Mouse (Mus musculus) olfactory bulb, adult 2 months (tissue): ENCODE measurements at regions not wholly inside any gene's neighbourhood (a gene's known extent, or its start where the extent isn't known, plus 50 kb on each side); places are given as distances from the start of the nearest gene placed in this dataset.

Experiments
- H3K27ac ChIP-seq: fragments of 200-500 bp; 2 replicates; pipeline ENCODE4 v1.5.1; 2012; ENCODE audit warnings: low read depth, low read length; ENCODE audit not compliant: insufficient read depth
- H3K4me1 ChIP-seq: fragments of 200-500 bp; 2 replicates; pipeline ENCODE4 v1.6.1; 2012; ENCODE audit warnings: low read length; ENCODE audit not compliant: control insufficient read depth, insufficient read depth
- H3K4me3 ChIP-seq: fragments of 200-500 bp; 2 replicates; pipeline ENCODE4 v1.5.1; 2012; ENCODE audit warnings: mild to moderate bottlenecking, low read depth, low read length, moderate library complexity; ENCODE audit not compliant: insufficient read depth
- CTCF ChIP-seq: fragments of 200-500 bp; IDR thresholded peaks from 2 replicates; pipeline ENCODE4 v1.5.1; 2012; ENCODE audit warnings: low read depth, mild to moderate bottlenecking, low read length, moderate library complexity; ENCODE audit not compliant: insufficient read depth
- POLR2A ChIP-seq: fragments of 200-500 bp; IDR thresholded peaks from 2 replicates; pipeline ENCODE4 v1.6.1; 2012; ENCODE audit warnings: mild to moderate bottlenecking, low read depth, low read length, moderate library complexity; ENCODE audit not compliant: insufficient read depth
- WGBS: fragments of 180-500 bp; shearing (Covaris S2); methylation state at CpG from one replicate; pipeline ENCODE4 v1.1.7; 2018; 5-methylcytosine and 5-hydroxymethylcytosine counted together

DNA sequence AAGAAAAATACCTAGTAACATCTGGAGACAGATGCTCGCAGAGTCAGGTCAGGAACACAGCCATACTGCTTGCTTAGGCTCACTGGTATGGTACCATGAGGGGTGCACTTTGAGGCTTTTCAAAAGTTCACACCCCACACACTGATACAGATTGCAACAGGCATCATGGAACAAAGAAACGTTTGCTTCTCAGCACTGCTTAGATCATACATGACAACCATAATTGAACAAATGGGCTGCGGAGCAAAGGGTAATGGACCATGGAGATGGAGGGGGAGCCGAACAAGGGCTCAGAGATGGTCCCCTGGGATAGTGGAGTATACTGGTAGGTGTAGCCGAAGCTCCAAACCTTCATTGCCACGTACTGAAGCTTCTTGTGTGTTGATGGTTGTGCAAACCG is 228.6 kb upstream of the Tll1 start:
- WGBS: 84% methylated on average over 7 of the region's 7 CpGs
- H3K4me3 ChIP-seq: no peak overlapping the region
- TF ChIP-seq POLR2A (no peak), CTCF (no peak)
- H3K4me1 ChIP-seq: no peaks in the 10 kb centered on the region
- no peak overlapping the region for H3K27ac ChIP-seq

DNA sequence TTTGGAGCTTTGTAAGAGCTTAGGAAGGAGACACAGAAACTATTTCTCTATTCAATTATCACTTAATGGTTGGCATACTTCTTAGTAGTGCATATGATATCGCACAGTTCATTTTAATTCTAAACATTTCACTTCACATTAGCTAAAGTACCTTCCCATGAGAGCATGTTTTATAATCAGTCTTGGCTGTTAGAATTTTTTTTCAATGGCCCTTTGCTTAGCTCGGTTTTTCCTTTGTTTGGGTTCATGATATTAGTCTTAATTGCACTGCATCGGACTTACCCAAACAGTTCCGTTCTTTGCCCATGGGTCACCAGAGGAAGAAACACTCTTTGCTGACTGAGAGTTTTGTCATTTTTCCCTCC is 216.8 kb upstream of the Tll1 start:
- H3K4me1 ChIP-seq: no peaks in the 10 kb centered on the region
- TF ChIP-seq POLR2A (no peak), CTCF (no peak)
- H3K4me3 ChIP-seq: no peak overlapping the region
- H3K27ac ChIP-seq: no peak overlapping the region
- WGBS: 54% methylated on average over 4 of the region's 4 CpGs

DNA sequence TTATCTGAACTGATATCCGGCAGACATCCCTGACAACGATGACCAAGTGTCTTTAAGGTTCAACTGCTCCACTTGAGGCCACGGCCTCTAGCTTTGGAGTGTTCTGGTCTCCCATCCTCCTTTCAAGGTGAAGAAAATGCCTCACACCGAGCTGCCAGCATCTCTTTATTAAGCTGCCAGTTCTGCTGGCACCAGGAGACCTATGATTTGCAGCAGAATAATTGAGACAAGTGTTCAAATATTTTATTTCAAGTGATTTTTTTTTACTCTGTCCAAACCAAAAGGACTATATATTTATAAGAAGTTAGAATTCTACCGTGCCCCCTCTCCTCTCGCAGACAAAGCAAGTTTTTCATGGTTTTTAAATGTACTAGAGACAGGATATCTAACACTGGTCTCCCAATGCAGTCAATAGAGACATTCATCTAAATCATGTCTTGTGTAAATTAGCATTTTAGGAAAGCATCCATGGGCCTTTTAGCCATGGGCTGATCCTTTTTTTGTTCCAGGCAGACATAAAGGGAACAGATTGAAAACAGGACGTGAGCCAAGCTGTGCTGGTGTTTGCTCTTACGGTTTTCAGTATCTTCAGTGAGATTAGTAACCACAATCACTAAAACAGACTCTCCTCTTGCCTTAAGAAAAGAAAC is 216.3 kb upstream of the Tll1 start:
- TF ChIP-seq POLR2A: no peak
- TF ChIP-seq CTCF: no peak
- no peaks in the 10 kb centered on the region for H3K4me1 ChIP-seq
- no peak overlapping the region for H3K27ac ChIP-seq
- WGBS: 40% methylated on average over 8 of the region's 8 CpGs
- no peak overlapping the region for H3K4me3 ChIP-seq

DNA sequence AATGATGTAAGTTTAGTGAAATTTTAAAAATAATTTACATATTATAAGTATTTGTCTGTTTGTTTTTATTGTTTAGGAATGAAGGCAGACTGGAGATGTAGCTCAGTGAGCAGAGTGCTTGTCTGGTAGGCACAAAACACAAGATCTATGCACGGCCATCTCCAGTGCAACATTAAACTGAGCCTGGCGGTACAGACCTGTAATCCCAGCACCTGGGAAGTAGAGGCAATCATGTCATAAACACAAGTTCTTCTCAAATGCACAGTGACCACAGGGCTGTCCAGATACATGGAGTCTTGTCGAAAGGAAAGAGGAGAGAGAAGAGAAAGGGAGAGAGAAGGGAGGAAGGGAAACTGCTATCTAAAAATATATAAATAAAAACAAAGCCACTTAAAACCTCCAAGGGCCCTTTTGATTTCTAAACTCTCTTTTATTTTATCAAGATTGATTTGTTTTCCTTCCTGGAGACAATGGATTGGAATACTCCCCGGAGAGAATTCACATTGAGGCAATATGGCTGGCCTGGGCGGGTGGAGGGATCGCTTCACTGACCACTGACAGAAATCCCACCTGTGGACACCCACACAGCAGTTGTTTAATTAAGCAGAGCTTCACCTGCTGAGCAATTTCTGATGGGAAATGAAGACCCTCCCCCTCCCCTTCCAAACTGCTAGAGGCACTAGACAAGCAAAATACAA is 215.6 kb upstream of the Tll1 start:
- no peaks in the 10 kb centered on the region for H3K4me1 ChIP-seq
- no peak overlapping the region for H3K4me3 ChIP-seq
- WGBS: 75% methylated on average over 6 of the region's 6 CpGs
- TF ChIP-seq POLR2A (no peak), CTCF (no peak)
- no peak overlapping the region for H3K27ac ChIP-seq

DNA sequence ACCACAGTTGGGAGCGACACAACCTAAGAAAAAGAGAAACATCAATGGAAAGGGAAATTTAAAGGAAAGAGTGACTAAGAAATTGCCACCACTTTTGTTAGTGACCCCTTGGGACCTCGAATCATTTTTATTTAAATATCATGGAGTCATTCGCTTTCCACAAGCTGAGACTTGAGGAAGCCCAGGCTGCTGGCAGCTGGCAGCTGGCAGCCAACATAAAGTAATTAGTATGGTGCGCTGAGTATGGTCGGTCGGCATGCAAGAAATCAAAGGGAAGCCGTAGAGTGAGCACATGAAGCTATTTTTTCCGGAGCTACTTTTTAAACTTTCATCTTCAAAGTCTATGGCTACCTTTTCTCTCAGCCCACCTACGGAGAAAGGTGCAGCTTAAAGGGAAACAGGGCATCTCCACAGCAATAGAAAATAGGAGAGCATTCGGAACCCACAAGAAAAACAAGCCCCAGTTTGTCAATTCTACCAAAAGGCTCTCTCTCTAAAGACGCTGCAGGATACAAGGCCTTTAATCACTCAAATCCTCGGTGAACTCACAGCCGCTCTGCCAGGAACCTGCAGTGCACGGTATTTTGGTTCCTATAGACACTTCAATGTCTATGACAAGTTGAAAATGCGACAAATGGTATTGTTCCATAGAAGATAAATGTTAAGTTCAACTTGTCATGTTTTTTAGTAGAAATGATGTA is 206.6 kb upstream of the Tll1 start:
- no peak overlapping the region for H3K4me3 ChIP-seq
- H3K27ac ChIP-seq: no peak overlapping the region
- H3K4me1 ChIP-seq: no peaks in the 10 kb centered on the region
- TF ChIP-seq CTCF (no peak), POLR2A (no peak)
- WGBS: 51% methylated on average over 15 of the region's 15 CpGs

DNA sequence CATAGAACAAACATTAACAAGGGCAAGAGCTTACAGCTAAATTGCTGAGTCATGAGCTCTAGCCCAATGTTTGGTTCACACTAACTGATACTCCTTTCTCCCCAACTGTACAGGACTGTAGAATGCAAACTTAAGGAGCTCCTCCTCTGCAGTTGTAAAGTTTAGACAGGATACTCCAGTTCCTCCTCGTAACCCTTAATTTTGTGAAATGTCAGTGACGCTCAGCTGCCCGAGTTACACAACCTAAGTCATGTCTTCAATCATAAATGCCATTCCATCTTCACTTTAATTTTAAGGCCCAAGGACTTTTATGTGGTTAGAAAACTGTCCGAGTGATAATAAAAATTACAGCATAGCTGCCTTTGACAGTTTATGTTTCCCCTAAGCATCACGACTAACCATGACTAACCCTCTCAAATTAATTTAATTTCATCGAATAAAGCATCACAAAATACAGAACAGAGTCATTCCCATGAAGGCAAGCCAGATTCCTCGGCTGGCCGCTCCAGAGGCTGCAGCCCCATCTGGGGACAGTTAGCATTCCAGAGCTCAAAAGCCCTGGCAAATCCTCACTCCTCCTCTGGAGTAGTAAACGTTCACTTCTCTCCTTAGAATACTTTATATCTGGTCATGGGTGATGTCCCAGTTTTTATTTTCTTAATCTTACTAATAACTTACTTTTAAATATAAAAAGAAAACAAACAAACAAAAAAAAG is 200.9 kb upstream of the Tll1 start:
- H3K4me1 ChIP-seq: no peaks in the 10 kb centered on the region
- 83% methylated on average over 9 of the region's 9 CpGs for WGBS

GRCm38 (mm10) chr8:64399554-64399953 is 193.5 kb upstream of the Tll1 start:
- no peak overlapping the region for H3K4me3 ChIP-seq
- TF ChIP-seq POLR2A (no peak), CTCF (no peak)
- WGBS: 66% methylated on average over 3 of the region's 3 CpGs
- no peaks in the 10 kb centered on the region for H3K4me1 ChIP-seq
- no peak overlapping the region for H3K27ac ChIP-seq

More for the DNA sequence above, 200.9 kb upstream of the Tll1 start:
- no peak for TF ChIP-seq POLR2A
- no peak for TF ChIP-seq CTCF
- Histone ChIP-seq H3K27ac (no peak overlapping the region), H3K4me3 (no peak overlapping the region)

GRCm38 (mm10) chr8:64397876-64398275 is 191.8 kb upstream of the Tll1 start:
- 76% methylated on average over 4 of the region's 4 CpGs for WGBS
- H3K27ac ChIP-seq: no peak overlapping the region
- no peaks in the 10 kb centered on the region for H3K4me1 ChIP-seq
- no peak overlapping the region for H3K4me3 ChIP-seq
- TF ChIP-seq POLR2A (no peak), CTCF (no peak)

DNA sequence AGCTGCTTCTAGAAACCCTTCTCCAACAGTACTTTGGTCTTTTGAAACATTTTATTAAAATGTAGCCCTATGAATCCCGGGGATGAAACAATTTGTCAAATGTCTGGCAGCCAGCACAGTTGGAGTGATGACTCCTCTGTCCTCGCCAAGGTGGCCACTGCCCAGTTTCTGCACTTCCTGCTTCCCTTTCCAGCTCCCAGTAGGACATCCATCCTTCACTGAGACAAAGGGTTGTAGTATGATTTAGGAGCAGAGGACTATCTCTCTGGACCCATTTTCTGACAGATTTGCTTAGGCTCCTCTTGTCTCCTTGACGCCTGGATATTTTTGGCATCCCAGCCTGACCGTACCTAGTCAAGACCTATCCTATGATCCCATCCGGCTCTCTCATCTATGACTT is 189.7 kb upstream of the Tll1 start:
- TF ChIP-seq POLR2A: no peak
- no peak for TF ChIP-seq CTCF
- no peak overlapping the region for H3K4me3 ChIP-seq
- H3K4me1 ChIP-seq: no peaks in the 10 kb centered on the region
- WGBS: 85% methylated on average over 5 of the region's 5 CpGs
- H3K27ac ChIP-seq: no peak overlapping the region
